16 mouse cellular contexts compared by ENCODE assay signal in genomic region chr6:91182075-91182490, GRCm38 (mm10). TPM values are rescaled to one million over a fixed set of nuclear protein-coding genes. Genes with fewer than 3 reads are reported as not detected.
DNase-seq lines count a peak whose midpoint lies in the region; ATAC-seq and TF ChIP-seq lines count a peak whose summit lies in the region.
"Had no signal": no experiment of that assay in that cellular context is flagged by ENCODE, and none has a peak within 500 bp of the region (broad histone marks: within the 10 kb centered on the region; RNA-seq: fewer than 3 reads in every experiment).

No protein-coding gene starts in this region.

- TF ChIP-seq CTCF in heart, adult 2 months (IDR thresholded peaks at IDR 0.05): no peak
- TF ChIP-seq CTCF in thymus, adult 2 months (IDR thresholded peaks at IDR 0.05; ENCODE audit: borderline replicate concordance, control insufficient read depth, extremely low read depth, insufficient read depth, low read length, poor library complexity): no peak

- peak in 1 of 2 experiments; percentile 38 for DNase-seq in heart, adult 2 months
- no peak for DNase-seq in heart, postnatal 14 days
- peak; percentile 53 for DNase-seq in embryonic facial prominence, embryonic 14.5 days (ENCODE audit: low spot score)
- peak; percentile 60 for DNase-seq in limb, embryonic 14.5 days (ENCODE audit: low spot score)
- DNase-seq in thymus, adult 2 months: no peak
- no peak for DNase-seq in right cerebral cortex, postnatal 36 days (ENCODE audit: low spot score in 2 of 2)
- DNase-seq in midbrain, embryonic 11.5 days (ENCODE audit: low spot score, missing footprints): no peak
- DNase-seq: cerebellum, adult 18-20 months; cerebellum, adult 9-11 months; cerebellum, postnatal 36 days had no signal

- no peaks in the 10 kb centered on the region for H3K36me3 ChIP-seq in heart, adult 2 months (ENCODE audit: control insufficient read depth, insufficient read depth, low read length)
- no peaks in the 10 kb centered on the region for H3K36me3 ChIP-seq in embryonic facial prominence, embryonic 14.5 days (ENCODE audit: control insufficient read depth, insufficient read depth, low read length)
- H3K36me3 ChIP-seq in limb, embryonic 14.5 days (ENCODE audit: control insufficient read depth, insufficient read depth, low read length): no peaks in the 10 kb centered on the region
- no peaks in the 10 kb centered on the region for H3K36me3 ChIP-seq in thymus, adult 2 months (ENCODE audit: control insufficient read depth, insufficient read depth, low read length)
- H3K36me3 ChIP-seq in midbrain, embryonic 11.5 days (ENCODE audit: control insufficient read depth, insufficient read depth, low read length): no peaks in the 10 kb centered on the region
- H3K36me3 ChIP-seq: forebrain, embryonic 12.5 days; heart, embryonic 10.5 days; hindbrain, embryonic 13.5 days had no signal

- no peak for TF ChIP-seq EP300 in heart, adult 2 months (IDR thresholded peaks at IDR 0.05; ENCODE audit: insufficient read depth, low read depth, low read length)

- H3K4me2 ChIP-seq in embryonic facial prominence, embryonic 14.5 days (ENCODE audit: low read depth, low read length): no peak overlapping the region
- no peak overlapping the region for H3K4me2 ChIP-seq in limb, embryonic 14.5 days (replicated peaks; ENCODE audit: low read depth, low read length, severe bottlenecking)
- no peak overlapping the region for H3K4me2 ChIP-seq in midbrain, embryonic 11.5 days
- H3K4me2 ChIP-seq: forebrain, embryonic 12.5 days; hindbrain, embryonic 13.5 days had no signal

- TF ChIP-seq POLR2A in heart, adult 2 months (IDR thresholded peaks at IDR 0.05; ENCODE audit: insufficient read depth, low read depth, low read length): no peak
- TF ChIP-seq POLR2A in limb, embryonic 14.5 days (IDR thresholded peaks at IDR 0.05; ENCODE audit: borderline replicate concordance, extremely low read depth, insufficient read depth, insufficient read length): no peak
- no peak for TF ChIP-seq POLR2A in thymus, adult 2 months (IDR thresholded peaks at IDR 0.05; ENCODE audit: control insufficient read depth, extremely low read depth, insufficient read depth, low read length, poor library complexity)

- H3K4me3 ChIP-seq in heart, adult 2 months: no peak overlapping the region
- no peak overlapping the region for H3K4me3 ChIP-seq in embryonic facial prominence, embryonic 14.5 days (ENCODE audit: low read depth, low read length)
- no peak overlapping the region for H3K4me3 ChIP-seq in limb, embryonic 14.5 days (replicated peaks; ENCODE audit: low read length)
- H3K4me3 ChIP-seq in thymus, adult 2 months (ENCODE audit: control insufficient read depth, insufficient read depth, low read length): no peak overlapping the region
- H3K4me3 ChIP-seq in midbrain, embryonic 11.5 days (ENCODE audit: low read depth, low read length): no peak overlapping the region
- H3K4me3 ChIP-seq: forebrain, embryonic 12.5 days; heart, embryonic 10.5 days; hindbrain, embryonic 13.5 days had no signal

- peaks cover 32% of the 10 kb centered on the region for H3K4me1 ChIP-seq in heart, adult 2 months (ENCODE audit: control insufficient read depth, insufficient read depth, low read length)
- H3K4me1 ChIP-seq in embryonic facial prominence, embryonic 14.5 days (ENCODE audit: control insufficient read depth, insufficient read depth, low read length): peaks cover 22% of the 10 kb centered on the region
- peaks cover 37% of the 10 kb centered on the region for H3K4me1 ChIP-seq in limb, embryonic 14.5 days (ENCODE audit: control insufficient read depth, insufficient read depth, low read length)
- no peaks in the 10 kb centered on the region for H3K4me1 ChIP-seq in thymus, adult 2 months (replicated peaks; ENCODE audit: control insufficient read depth, insufficient read depth, low read length)
- H3K4me1 ChIP-seq in midbrain, embryonic 11.5 days (ENCODE audit: control insufficient read depth, insufficient read depth, low read length): no peaks in the 10 kb centered on the region
- H3K4me1 ChIP-seq: forebrain, embryonic 12.5 days had no signal

- H3K79me2 ChIP-seq in heart, adult 2 months (replicated peaks; ENCODE audit: control insufficient read depth, insufficient read depth, low read length): no peaks in the 10 kb centered on the region

- no peak overlapping the region for H3K9ac ChIP-seq in heart, adult 2 months (ENCODE audit: low read depth, low read length)
- H3K9ac ChIP-seq in embryonic facial prominence, embryonic 14.5 days (ENCODE audit: low read depth, low read length): no peak overlapping the region
- no peak overlapping the region for H3K9ac ChIP-seq in limb, embryonic 14.5 days (ENCODE audit: low read depth, low read length, severe bottlenecking)
- H3K9ac ChIP-seq in midbrain, embryonic 11.5 days (ENCODE audit: low read length): no peak overlapping the region
- H3K9ac ChIP-seq: forebrain, embryonic 12.5 days; hindbrain, embryonic 13.5 days had no signal

- WGBS in heart, adult 2 months: 35% methylated on average over 4 of the region's 4 CpGs
- WGBS in embryonic facial prominence, embryonic 14.5 days: 63% methylated on average over 4 of the region's 4 CpGs
- 48% methylated on average over 4 of the region's 4 CpGs for WGBS in limb, embryonic 14.5 days
- 86% methylated on average over 4 of the region's 4 CpGs for WGBS in thymus, adult 2 months
- WGBS in midbrain, embryonic 11.5 days: 88% methylated on average over 4 of the region's 4 CpGs

- no peaks in the 10 kb centered on the region for H3K27me3 ChIP-seq in heart, adult 2 months (ENCODE audit: control insufficient read depth, insufficient read depth, low read length)
- no peaks in the 10 kb centered on the region for H3K27me3 ChIP-seq in embryonic facial prominence, embryonic 14.5 days (replicated peaks; ENCODE audit: control insufficient read depth, insufficient read depth, low read length)
- no peaks in the 10 kb centered on the region for H3K27me3 ChIP-seq in limb, embryonic 14.5 days (ENCODE audit: control insufficient read depth, insufficient read depth, low read length)
- H3K27me3 ChIP-seq in thymus, adult 2 months (ENCODE audit: control insufficient read depth, insufficient read depth, low read length): no peaks in the 10 kb centered on the region
- H3K27me3 ChIP-seq in midbrain, embryonic 11.5 days (ENCODE audit: control insufficient read depth, insufficient read depth, low read length): no peaks in the 10 kb centered on the region
- H3K27me3 ChIP-seq: forebrain, embryonic 12.5 days; hindbrain, embryonic 13.5 days had no signal

- peak overlapping the region; percentile 73 for H3K27ac ChIP-seq in heart, adult 2 months
- no peak overlapping the region for H3K27ac ChIP-seq in embryonic facial prominence, embryonic 14.5 days (replicated peaks; ENCODE audit: low read depth, low read length)
- H3K27ac ChIP-seq in limb, embryonic 14.5 days (replicated peaks; ENCODE audit: low read depth, low read length): no peak overlapping the region; the same call in 1 of the 2 replicates
- no peak overlapping the region for H3K27ac ChIP-seq in thymus, adult 2 months (ENCODE audit: control insufficient read depth, insufficient read depth, low read length)
- H3K27ac ChIP-seq in midbrain, embryonic 11.5 days (ENCODE audit: low read depth, low read length): no peak overlapping the region
- H3K27ac ChIP-seq: forebrain, embryonic 12.5 days; heart, embryonic 10.5 days; hindbrain, embryonic 13.5 days; hindbrain, postnatal 0 days had no signal

- H3K9me3 ChIP-seq in embryonic facial prominence, embryonic 14.5 days (ENCODE audit: control insufficient read depth, low read length): no peaks in the 10 kb centered on the region
- no peaks in the 10 kb centered on the region for H3K9me3 ChIP-seq in limb, embryonic 14.5 days (ENCODE audit: control insufficient read depth, low read length)
- H3K9me3 ChIP-seq in midbrain, embryonic 11.5 days (ENCODE audit: control insufficient read depth, low read length): no peaks in the 10 kb centered on the region
- H3K9me3 ChIP-seq: forebrain, embryonic 12.5 days; heart, embryonic 10.5 days; hindbrain, embryonic 13.5 days had no signal

- intact Hi-C loops in heart, adult 2 months (cut with DNase I): no loop called here
- intact Hi-C loops in heart, postnatal 14 days (cut with DNase I): loop anchor here (5.0 kb wide), 1 partner anchor 35 kb away; no protein-coding TSS in a partner anchor

- no peak for ATAC-seq in embryonic facial prominence, embryonic 14.5 days (ENCODE audit: low read depth)
- peak; percentile 48 for ATAC-seq in limb, embryonic 14.5 days (ENCODE audit: low FRiP score, low read depth)
- no peak for ATAC-seq in midbrain, embryonic 11.5 days (ENCODE audit: low FRiP score)
- ATAC-seq: forebrain, embryonic 16.5 days; hindbrain, postnatal 0 days had no signal

RNA-seq across cellular contexts. Expression of gene Hdac11, which starts 25.6 kb away (rescaled TPM):
- 10 to 100 TPM; 17.4 to 18.4 TPM for total RNA-seq in heart, adult 2 months (2021)
- 22.7 and 28.4 TPM in 2 replicates for polyA plus RNA-seq in heart, adult 2 months (2012; rRNA removed)
- total RNA-seq in heart, postnatal 14 days (2021): 10 to 100 TPM; 11.5 to 11.8 TPM
- 15.4 and 15.7 TPM in 2 replicates for polyA plus RNA-seq in embryonic facial prominence, embryonic 14.5 days (2014; fragmentation: Nextera tagmentation; extraction: Ambion mirVana)
- polyA plus RNA-seq in limb, embryonic 14.5 days (2012; rRNA removed): 43.9 and 46.0 TPM in 2 replicates
- 18.1 and 18.5 TPM in 2 replicates for polyA plus RNA-seq in limb, embryonic 14.5 days (2014; fragmentation: Nextera tagmentation; extraction: Ambion mirVana)
- polyA plus RNA-seq in thymus, adult 2 months (2012; rRNA removed): 10.8 and 16.6 TPM in 2 replicates
- polyA plus RNA-seq in midbrain, embryonic 11.5 days (2014; fragmentation: Nextera tagmentation; extraction: Ambion mirVana): 12.8 and 13.0 TPM in 2 replicates

RNA-seq across cellular contexts. Expression of gene Fbln2, which starts 30.2 kb away (rescaled TPM):
- 10 to 100 TPM; 55.8 to 56.9 TPM for total RNA-seq in heart, adult 2 months (2021)
- 117 and 153 TPM in 2 replicates for polyA plus RNA-seq in heart, adult 2 months (2012; rRNA removed)
- 100 to 1,000 TPM; 112 to 127 TPM for total RNA-seq in heart, postnatal 14 days (2021)
- polyA plus RNA-seq in embryonic facial prominence, embryonic 14.5 days (2014; fragmentation: Nextera tagmentation; extraction: Ambion mirVana): 202 and 230 TPM in 2 replicates
- polyA plus RNA-seq in limb, embryonic 14.5 days (2012; rRNA removed): 294 and 404 TPM in 2 replicates
- polyA plus RNA-seq in limb, embryonic 14.5 days (2014; fragmentation: Nextera tagmentation; extraction: Ambion mirVana): 219 and 254 TPM in 2 replicates
- polyA plus RNA-seq in thymus, adult 2 months (2012; rRNA removed): 70.4 and 71.8 TPM in 2 replicates
- 21.9 TPM in 2 replicates for polyA plus RNA-seq in midbrain, embryonic 11.5 days (2014; fragmentation: Nextera tagmentation; extraction: Ambion mirVana)
- total RNA-seq: hematopoietic stem cell, adult 5-6 weeks had no signal

Comparison
In these comparisons a context has a peak if more than half of its experiments do, and no peak if none do; other contexts are left out.
1. DNase-seq: peak in embryonic facial prominence, embryonic 14.5 days (single experiment) and limb, embryonic 14.5 days (single experiment); none in heart, postnatal 14 days (0 of 2), thymus, adult 2 months (single experiment), right cerebral cortex, postnatal 36 days (0 of 2) and midbrain, embryonic 11.5 days (single experiment).